8 mouse cellular contexts compared by ENCODE assay signal in genomic region chr2:166273312-166274015, GRCm38 (mm10).
DNase-seq lines count a peak whose midpoint lies in the region; ATAC-seq lines count a peak whose summit lies in the region.

No protein-coding gene starts in this region.

- WGBS in heart, embryonic 14.5 days: 70% methylated on average over 23 of the region's 23 CpGs
- WGBS in embryonic facial prominence, embryonic 14.5 days: 53% methylated on average over 23 of the region's 23 CpGs
- 32% methylated on average over 23 of the region's 23 CpGs for WGBS in midbrain, embryonic 13.5 days

- no peaks in the 10 kb centered on the region for H3K36me3 ChIP-seq in heart, embryonic 14.5 days (ENCODE audit: control insufficient read depth, insufficient read depth, low read length)
- no peaks in the 10 kb centered on the region for H3K36me3 ChIP-seq in embryonic facial prominence, embryonic 14.5 days (ENCODE audit: control insufficient read depth, insufficient read depth, low read length)
- H3K36me3 ChIP-seq in midbrain, embryonic 13.5 days: no peaks in the 10 kb centered on the region

- peak overlapping the region; percentile 38 for H3K4me2 ChIP-seq in heart, embryonic 14.5 days (ENCODE audit: low read length)
- H3K4me2 ChIP-seq in embryonic facial prominence, embryonic 14.5 days (ENCODE audit: low read depth, low read length): 0 out of 2 replicates have a peak overlapping the region, but pooled peaks have one; percentile 10
- H3K4me2 ChIP-seq in midbrain, embryonic 13.5 days (replicated peaks): no peak overlapping the region

- DNase-seq in heart, postnatal 36 days: no peak
- peak; percentile 79 for DNase-seq in embryonic facial prominence, embryonic 14.5 days (ENCODE audit: low spot score)
- DNase-seq in kidney, adult 9 months: peak; percentile 86
- DNase-seq in layer of hippocampus, postnatal 10 days (ENCODE audit: low spot score in 2 of 2): no peak
- DNase-seq in urinary bladder, adult 2 months (ENCODE audit: low spot score): no peak
- DNase-seq in adrenal gland, adult 8-10 months: no peak

- H3K4me1 ChIP-seq in heart, embryonic 14.5 days (ENCODE audit: control insufficient read depth in 2 of 2, insufficient read depth in 2 of 2, low read length in 2 of 2): peaks cover 6 to 7% of the 10 kb centered on the region in 2 experiments
- H3K4me1 ChIP-seq in embryonic facial prominence, embryonic 14.5 days (ENCODE audit: control insufficient read depth, insufficient read depth, low read length): peaks cover 15% of the 10 kb centered on the region; the same call in 1 of the 2 replicates
- peaks cover 23% of the 10 kb centered on the region for H3K4me1 ChIP-seq in midbrain, embryonic 13.5 days (replicated peaks)

- no peak overlapping the region for H3K27ac ChIP-seq in heart, embryonic 14.5 days (replicated peaks in 1 of 2; ENCODE audit: control insufficient read depth in 1 of 2, insufficient read depth in 1 of 2, low read depth in 2 of 2, low read length in 2 of 2)
- no peak overlapping the region for H3K27ac ChIP-seq in embryonic facial prominence, embryonic 14.5 days (replicated peaks; ENCODE audit: low read depth, low read length)
- H3K27ac ChIP-seq in midbrain, embryonic 13.5 days: peak overlapping the region; percentile 48

- no peaks in the 10 kb centered on the region for H3K9me3 ChIP-seq in heart, embryonic 14.5 days (ENCODE audit: control insufficient read depth, low read length)
- no peaks in the 10 kb centered on the region for H3K9me3 ChIP-seq in embryonic facial prominence, embryonic 14.5 days (ENCODE audit: control insufficient read depth, low read length)
- H3K9me3 ChIP-seq in midbrain, embryonic 13.5 days: no peaks in the 10 kb centered on the region

- intact Hi-C loops in heart, postnatal 36 days (cut with DNase I): no loop called here

- no peak for ATAC-seq in heart, embryonic 14.5 days (ENCODE audit: insufficient number of reproducible peaks, insufficient read depth, low FRiP score, low read depth)
- ATAC-seq in embryonic facial prominence, embryonic 14.5 days (ENCODE audit: low read depth): no peak
- peak; percentile 61 for ATAC-seq in midbrain, embryonic 13.5 days

- no peak overlapping the region for H3K4me3 ChIP-seq in heart, embryonic 14.5 days (ENCODE audit: control insufficient read depth in 1 of 2, insufficient read depth in 1 of 2, low read depth in 1 of 2, low read length in 2 of 2)
- no peak overlapping the region for H3K4me3 ChIP-seq in embryonic facial prominence, embryonic 14.5 days (ENCODE audit: low read depth, low read length)
- no peak overlapping the region for H3K4me3 ChIP-seq in midbrain, embryonic 13.5 days (replicated peaks)

- H3K27me3 ChIP-seq in heart, embryonic 14.5 days (ENCODE audit: control insufficient read depth, insufficient read depth, low read length): no peaks in the 10 kb centered on the region
- no peaks in the 10 kb centered on the region for H3K27me3 ChIP-seq in embryonic facial prominence, embryonic 14.5 days (replicated peaks; ENCODE audit: control insufficient read depth, insufficient read depth, low read length)
- H3K27me3 ChIP-seq in midbrain, embryonic 13.5 days: 0 out of 2 replicates have a peak, but pooled peaks cover 4% of the 10 kb centered on the region

- H3K9ac ChIP-seq in heart, embryonic 14.5 days (ENCODE audit: low read length): no peak overlapping the region
- H3K9ac ChIP-seq in embryonic facial prominence, embryonic 14.5 days (ENCODE audit: low read depth, low read length): no peak overlapping the region
- no peak overlapping the region for H3K9ac ChIP-seq in midbrain, embryonic 13.5 days (replicated peaks)

Comparison
In these comparisons a context has a peak if more than half of its experiments do, and no peak if none do; other contexts are left out.
1. DNase-seq: peak in embryonic facial prominence, embryonic 14.5 days (single experiment) and kidney, adult 9 months (single experiment); none in heart, postnatal 36 days (0 of 2), layer of hippocampus, postnatal 10 days (0 of 2), urinary bladder, adult 2 months (single experiment) and adrenal gland, adult 8-10 months (single experiment).